Mouse (Mus musculus): ENCODE data around the gene Tcf23. TPM values are rescaled to one million over a fixed set of nuclear protein-coding genes. Genes with fewer than 3 reads are reported as not detected.

Gene Tcf23
- polyA plus RNA-seq, 1 experiment from 2014 or later = 0.08 TPM

DNA sequence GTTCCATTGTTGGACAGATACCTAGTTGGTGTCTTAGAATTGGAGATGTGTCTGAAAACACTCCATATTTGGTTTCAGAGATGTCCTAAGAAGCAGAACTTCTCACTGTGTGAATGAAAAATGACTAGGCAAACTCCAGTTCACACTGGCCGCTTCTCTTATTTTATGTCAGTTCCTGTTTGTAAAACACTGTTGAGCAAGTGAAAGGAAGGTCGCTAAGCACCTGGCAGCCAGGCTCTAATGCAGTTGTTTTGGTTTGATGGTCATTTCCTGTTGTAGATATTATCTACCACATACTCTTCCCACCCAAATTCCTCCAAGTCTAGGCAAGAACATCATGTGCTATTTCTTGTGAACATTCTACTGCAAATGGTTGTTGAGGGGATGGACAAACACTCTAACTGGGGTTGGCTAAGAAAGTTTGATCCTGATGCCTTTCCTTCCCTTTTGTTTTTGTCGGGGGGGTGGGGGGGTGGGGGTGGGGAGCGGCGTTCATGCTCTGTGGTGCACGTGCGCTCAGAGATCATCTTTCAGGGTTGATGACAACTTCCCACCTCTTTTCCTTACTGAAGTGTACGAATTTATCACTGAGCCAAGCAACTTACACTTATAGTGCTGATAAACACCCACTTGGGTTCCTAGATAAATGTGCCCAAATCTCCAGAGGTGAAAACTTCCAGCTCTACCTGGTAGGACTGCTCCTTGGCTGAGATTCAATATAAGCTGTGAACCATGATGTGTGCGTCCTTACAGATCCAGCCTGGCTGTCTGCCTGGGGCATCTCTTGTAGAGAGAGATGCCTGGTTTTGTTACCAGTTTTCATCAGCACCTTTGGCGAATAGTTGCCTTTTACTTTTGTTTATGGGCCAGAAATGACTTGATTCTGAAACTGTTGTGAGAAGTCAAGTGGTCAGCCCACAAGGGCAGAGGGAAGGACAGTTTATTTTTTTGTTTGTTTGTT lies 6.6 kb upstream of the Tcf23 start:
- no peak overlapping the region for H3K27ac ChIP-seq (replicated peaks)
- no peaks in the 10 kb centered on the region for H3K27me3 ChIP-seq
- WGBS = 74% methylated on average over 10 of the region's 10 CpGs
- H3K4me2 ChIP-seq (replicated peaks) = no peak overlapping the region
- H3K4me1 ChIP-seq = peaks cover 21% of the 10 kb centered on the region
- ATAC-seq (ENCODE audit: insufficient number of reproducible peaks, low FRiP score, low TSS enrichment, low read depth) = no peak
- peaks cover 17% of the 10 kb centered on the region for H3K36me3 ChIP-seq
- H3K9me3 ChIP-seq (replicated peaks) = no peaks in the 10 kb centered on the region
- no peak overlapping the region for H3K4me3 ChIP-seq (replicated peaks)
- H3K9ac ChIP-seq = no peak overlapping the region

DNA sequence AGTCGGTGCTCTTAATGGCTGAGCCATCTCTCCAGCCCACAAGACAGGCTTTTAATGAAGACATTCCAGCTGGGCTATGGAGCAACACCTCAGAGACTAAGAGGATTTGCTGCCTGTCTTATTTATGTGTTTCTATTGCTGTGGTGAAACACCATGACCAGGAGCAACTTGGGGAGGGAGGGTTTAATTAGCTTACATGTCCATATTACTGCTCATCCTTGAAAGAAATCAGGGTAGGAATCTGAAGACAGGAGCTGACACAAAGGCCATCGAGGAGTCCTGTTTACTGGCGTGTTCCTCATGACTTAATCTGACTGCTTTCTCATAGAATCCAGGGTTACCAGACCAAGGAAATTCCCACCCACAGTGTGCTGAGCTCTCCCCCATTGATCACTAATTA lies 4.5 kb upstream of the Tcf23 start:
- Histone ChIP-seq H3K27ac (replicated peaks) (no peak overlapping the region), H3K4me1 (peaks cover 6% of the 10 kb centered on the region), H3K9ac (no peak overlapping the region), H3K4me2 (replicated peaks) (no peak overlapping the region), H3K27me3 (no peaks in the 10 kb centered on the region), H3K4me3 (replicated peaks) (no peak overlapping the region), H3K9me3 (replicated peaks) (no peaks in the 10 kb centered on the region), H3K36me3 (0 out of 2 replicates have a peak, but pooled peaks cover under 1% of the 10 kb centered on the region)
- 70% methylated on average over 3 of the region's 3 CpGs for whole genome bisulfite sequencing
- no peak for ATAC-seq (ENCODE audit: insufficient number of reproducible peaks, low FRiP score, low TSS enrichment, low read depth)

DNA sequence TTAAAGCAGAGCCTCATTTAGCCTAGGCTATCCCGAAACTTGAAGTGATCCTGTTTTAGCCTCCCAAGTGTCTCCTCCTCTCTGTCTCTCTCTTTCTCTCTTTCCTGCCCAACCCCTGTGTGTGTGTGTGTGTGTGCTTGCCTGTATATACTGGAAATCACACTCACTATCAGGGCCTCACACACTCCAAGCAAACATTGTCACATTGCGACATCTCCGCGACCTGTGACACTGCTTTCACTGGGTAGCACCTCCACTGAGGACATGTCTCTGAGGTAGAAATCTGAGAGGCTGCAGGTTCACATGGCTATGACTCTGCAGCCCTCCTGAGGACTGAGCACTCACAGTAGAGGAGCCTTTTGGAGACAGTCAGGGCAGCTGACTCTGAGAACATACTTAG lies 2.3 kb upstream of the Tcf23 start:
- WGBS = 91% methylated on average over 4 of the region's 4 CpGs
- H3K36me3 ChIP-seq = no peaks in the 10 kb centered on the region
- H3K27ac ChIP-seq (replicated peaks) = no peak overlapping the region
- no peaks in the 10 kb centered on the region for H3K4me1 ChIP-seq
- no peak overlapping the region for H3K4me3 ChIP-seq (replicated peaks)
- no peaks in the 10 kb centered on the region for H3K9me3 ChIP-seq (replicated peaks)
- H3K9ac ChIP-seq = no peak overlapping the region
- no peak for ATAC-seq (ENCODE audit: insufficient number of reproducible peaks, low FRiP score, low TSS enrichment, low read depth)
- H3K4me2 ChIP-seq (replicated peaks) = no peak overlapping the region
- no peaks in the 10 kb centered on the region for H3K27me3 ChIP-seq

DNA sequence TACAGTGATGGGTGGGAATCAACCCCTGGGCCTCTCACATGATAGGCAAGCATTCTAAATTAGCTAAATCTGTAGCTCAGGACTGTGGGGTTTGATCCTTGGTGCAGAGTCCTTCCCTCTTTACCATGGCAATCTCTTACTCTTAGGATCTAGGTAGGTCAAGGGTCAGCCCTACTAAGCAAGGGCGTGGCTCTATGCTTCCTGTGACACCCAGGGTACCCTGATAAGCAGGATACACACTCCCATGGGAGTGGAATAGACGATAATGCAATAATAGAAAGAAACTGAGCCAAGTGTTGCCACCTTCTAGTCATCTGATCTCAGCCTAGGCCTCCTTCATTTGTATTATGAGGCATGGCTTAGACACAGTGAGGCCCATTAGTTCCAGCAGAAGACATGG lies 978 bp downstream of the Tcf23 start:
- no peak overlapping the region for H3K9ac ChIP-seq

DNA sequence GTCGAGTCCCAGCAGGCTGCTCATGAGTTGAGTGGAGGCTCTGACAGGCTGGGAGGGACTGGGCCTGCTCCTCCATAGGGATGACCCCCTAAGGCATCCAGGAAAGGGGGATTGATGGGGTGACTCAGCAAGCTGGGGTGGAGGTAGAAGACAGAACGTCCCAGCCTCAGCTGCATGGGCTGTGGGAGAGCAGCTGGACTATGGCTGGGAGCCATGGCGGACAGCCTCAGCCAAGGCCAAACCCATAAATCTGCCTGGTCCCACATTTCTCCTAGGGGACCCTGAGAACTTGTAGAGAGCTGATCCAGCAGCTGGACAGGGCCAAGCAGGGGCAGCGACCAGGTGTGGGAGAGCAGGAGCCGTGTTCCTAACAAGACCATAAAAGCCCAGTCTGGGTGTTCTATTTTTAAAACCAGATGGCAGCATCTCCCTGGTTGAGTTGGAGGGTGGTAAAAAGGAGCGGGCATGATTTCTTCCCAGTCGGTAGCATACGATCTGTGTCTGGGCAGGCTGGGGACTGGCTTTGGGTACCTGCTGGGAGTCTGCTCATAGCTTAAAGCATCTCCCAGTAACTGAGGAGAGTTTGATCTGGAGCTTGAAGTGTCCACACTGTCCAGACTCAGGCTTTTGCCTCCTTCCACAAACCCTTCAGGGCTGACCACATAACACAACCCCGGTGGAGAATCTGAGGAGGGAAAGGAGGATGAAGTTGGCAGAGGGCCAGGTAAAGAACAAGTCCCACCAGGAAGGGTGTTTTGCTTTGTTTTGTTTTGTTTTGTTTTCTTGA lies 6.6 kb downstream of the Tcf23 start:
- Histone ChIP-seq H3K9me3 (replicated peaks) (no peaks in the 10 kb centered on the region), H3K27me3 (no peaks in the 10 kb centered on the region), H3K4me1 (no peaks in the 10 kb centered on the region), H3K4me3 (replicated peaks) (no peak overlapping the region), H3K36me3 (no peaks in the 10 kb centered on the region), H3K4me2 (replicated peaks) (no peak overlapping the region), H3K9ac (no peak overlapping the region), H3K27ac (replicated peaks) (no peak overlapping the region)
- 64% methylated on average over 9 of the region's 9 CpGs for WGBS
- ATAC-seq (ENCODE audit: insufficient number of reproducible peaks, low FRiP score, low TSS enrichment, low read depth) = no peak

More for the DNA sequence above, 978 bp downstream of the Tcf23 start:
- 73% methylated on average over 2 of the region's 2 CpGs for WGBS
- no peak for ATAC-seq (ENCODE audit: insufficient number of reproducible peaks, low FRiP score, low TSS enrichment, low read depth)
- Histone ChIP-seq H3K27ac (replicated peaks) (no peak overlapping the region), H3K4me2 (replicated peaks) (no peak overlapping the region), H3K9me3 (replicated peaks) (no peaks in the 10 kb centered on the region), H3K4me3 (replicated peaks) (no peak overlapping the region), H3K4me1 (no peaks in the 10 kb centered on the region), H3K27me3 (no peaks in the 10 kb centered on the region), H3K36me3 (no peaks in the 10 kb centered on the region)

DNA sequence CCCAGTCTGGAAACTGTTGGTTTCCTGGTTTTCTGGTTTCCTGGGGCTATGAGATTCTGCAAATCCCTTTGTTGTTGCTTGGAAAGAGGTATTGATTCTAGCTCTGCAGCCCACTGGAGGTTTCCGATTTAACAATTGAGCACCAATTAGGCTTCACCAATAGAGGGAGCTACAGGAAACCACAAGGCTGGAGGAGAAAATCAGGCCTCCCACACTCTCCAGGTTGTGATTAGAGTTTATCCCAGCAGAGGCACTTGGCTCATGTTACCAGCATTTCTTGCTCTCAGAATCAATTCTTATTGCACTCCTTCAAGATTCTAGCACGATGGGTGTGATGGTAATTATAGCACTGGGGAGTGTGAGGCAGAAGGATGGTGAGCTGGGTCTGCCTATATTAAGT lies 13.9 kb downstream of the Tcf23 start:
- Histone ChIP-seq H3K36me3 (no peaks in the 10 kb centered on the region), H3K4me3 (replicated peaks) (no peak overlapping the region), H3K4me2 (replicated peaks) (no peak overlapping the region), H3K9me3 (replicated peaks) (no peaks in the 10 kb centered on the region), H3K9ac (no peak overlapping the region), H3K27me3 (no peaks in the 10 kb centered on the region), H3K27ac (replicated peaks) (no peak overlapping the region), H3K4me1 (no peaks in the 10 kb centered on the region)
- 25% methylated on average over 2 of the region's 2 CpGs for WGBS
- no peak for ATAC-seq (ENCODE audit: insufficient number of reproducible peaks, low FRiP score, low TSS enrichment, low read depth)

DNA sequence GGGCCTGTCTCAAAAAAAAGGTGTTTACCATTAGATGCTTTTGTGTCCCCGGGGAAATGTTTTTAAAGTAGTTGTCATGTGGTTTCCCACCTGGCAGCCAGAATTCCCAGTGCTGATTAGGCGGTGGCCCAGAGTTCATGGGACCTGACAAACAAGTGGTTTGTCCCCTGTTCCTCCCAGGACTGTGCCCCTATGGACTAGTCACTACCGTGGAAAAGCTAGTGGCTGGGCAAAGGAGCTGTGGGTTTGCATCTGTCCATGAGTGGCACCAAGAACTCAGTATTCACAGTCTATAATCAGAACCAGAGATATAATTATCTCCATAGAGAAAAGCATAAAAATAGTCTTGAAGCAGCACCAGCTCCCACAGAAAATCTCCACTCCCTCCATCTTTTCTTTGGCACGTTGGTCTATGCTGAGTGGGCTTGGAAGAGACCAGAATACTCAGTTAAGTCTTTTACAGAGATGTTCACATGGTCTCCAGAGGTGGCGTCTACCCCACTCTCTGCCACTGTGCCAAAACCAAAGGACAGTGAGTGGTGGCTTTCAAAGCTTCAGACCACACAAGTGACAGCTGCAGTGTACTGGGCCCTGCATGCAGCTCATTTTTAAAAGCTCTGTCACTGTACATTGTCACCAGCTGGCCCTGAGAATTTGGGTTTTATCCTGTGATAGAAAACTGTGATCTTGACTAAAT lies 24.7 kb downstream of the Tcf23 start:
- no peaks in the 10 kb centered on the region for H3K4me1 ChIP-seq
- WGBS = 61% methylated on average over 5 of the region's 5 CpGs

DNA sequence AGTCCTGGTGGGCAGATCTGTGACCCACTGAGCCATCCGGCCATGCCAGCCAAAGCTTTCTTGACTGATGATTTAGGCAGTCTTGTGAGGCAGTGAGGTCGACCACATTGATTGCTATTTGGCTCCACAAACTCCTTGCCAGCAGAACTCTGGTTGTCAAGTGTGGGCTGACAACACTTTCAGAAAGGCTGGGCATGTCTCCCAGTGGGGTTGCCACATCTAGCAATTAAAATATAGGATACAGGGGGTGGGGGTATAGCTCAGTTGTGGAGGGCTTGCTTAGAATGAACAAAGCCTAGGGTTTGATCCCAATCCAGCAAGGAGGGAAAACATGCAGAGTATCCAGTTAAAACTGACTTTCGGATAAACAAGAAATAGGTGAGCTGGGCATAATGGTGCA lies 25.6 kb downstream of the Tcf23 start:
- Histone ChIP-seq H3K4me3 (replicated peaks) (no peak overlapping the region), H3K36me3 (no peaks in the 10 kb centered on the region), H3K9ac (no peak overlapping the region), H3K27ac (replicated peaks) (no peak overlapping the region), H3K4me2 (replicated peaks) (no peak overlapping the region), H3K4me1 (no peaks in the 10 kb centered on the region), H3K27me3 (no peaks in the 10 kb centered on the region), H3K9me3 (replicated peaks) (no peaks in the 10 kb centered on the region)
- 66% methylated on average over 3 of the region's 3 CpGs for WGBS
- ATAC-seq (ENCODE audit: insufficient number of reproducible peaks, low FRiP score, low TSS enrichment, low read depth) = no peak

More for the DNA sequence above, 24.7 kb downstream of the Tcf23 start:
- H3K27me3 ChIP-seq = no peaks in the 10 kb centered on the region
- ATAC-seq (ENCODE audit: insufficient number of reproducible peaks, low FRiP score, low TSS enrichment, low read depth) = peak; percentile 65; the same call in 1 of the 2 replicates
- no peak overlapping the region for H3K4me3 ChIP-seq (replicated peaks)
- H3K9ac ChIP-seq = no peak overlapping the region
- no peaks in the 10 kb centered on the region for H3K9me3 ChIP-seq (replicated peaks)
- no peak overlapping the region for H3K27ac ChIP-seq (replicated peaks)
- no peaks in the 10 kb centered on the region for H3K36me3 ChIP-seq
- no peak overlapping the region for H3K4me2 ChIP-seq (replicated peaks)

DNA sequence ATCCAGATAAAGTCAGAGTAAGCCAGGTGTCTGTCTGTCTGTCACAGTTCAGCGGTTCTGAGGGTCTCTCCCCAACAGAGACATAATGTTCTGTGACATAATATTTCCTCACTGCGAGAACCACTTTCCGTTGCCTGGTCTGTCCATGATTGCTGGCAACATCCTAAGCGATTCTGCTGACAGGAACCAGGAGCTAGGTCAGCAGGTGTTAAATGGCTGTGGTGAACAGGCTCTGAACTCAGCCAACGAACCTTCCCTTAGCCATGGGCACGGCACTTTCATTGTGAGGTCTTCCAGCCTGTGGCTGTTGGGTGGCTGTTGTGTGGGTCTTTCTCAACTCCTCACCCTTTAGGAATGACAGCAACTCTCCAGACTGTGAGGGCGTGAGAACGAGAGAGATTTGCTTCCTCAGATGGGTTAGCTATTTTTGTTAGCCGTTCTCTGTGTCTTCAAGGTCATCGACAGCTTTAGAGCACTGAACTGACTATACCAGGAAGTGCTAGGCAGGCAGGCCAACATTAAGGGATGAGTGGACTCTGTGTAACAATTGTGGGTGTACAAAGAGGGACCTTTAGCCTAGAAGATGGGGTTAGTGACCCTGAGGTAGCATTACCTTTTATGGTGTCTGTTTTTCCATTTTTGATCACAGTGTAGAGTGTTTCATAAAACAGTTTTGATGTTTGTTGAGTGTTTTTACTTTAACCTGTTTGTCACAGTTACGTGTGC lies 26.6 kb downstream of the Tcf23 start:
- no peaks in the 10 kb centered on the region for H3K27me3 ChIP-seq
- H3K36me3 ChIP-seq = no peaks in the 10 kb centered on the region
- 76% methylated on average over 11 of the region's 11 CpGs for WGBS
- ATAC-seq (ENCODE audit: insufficient number of reproducible peaks, low FRiP score, low TSS enrichment, low read depth) = no peak
- no peaks in the 10 kb centered on the region for H3K9me3 ChIP-seq (replicated peaks)
- H3K4me3 ChIP-seq (replicated peaks) = no peak overlapping the region
- H3K27ac ChIP-seq (replicated peaks) = no peak overlapping the region
- no peak overlapping the region for H3K4me2 ChIP-seq (replicated peaks)
- no peak overlapping the region for H3K9ac ChIP-seq
- H3K4me1 ChIP-seq = no peaks in the 10 kb centered on the region

DNA sequence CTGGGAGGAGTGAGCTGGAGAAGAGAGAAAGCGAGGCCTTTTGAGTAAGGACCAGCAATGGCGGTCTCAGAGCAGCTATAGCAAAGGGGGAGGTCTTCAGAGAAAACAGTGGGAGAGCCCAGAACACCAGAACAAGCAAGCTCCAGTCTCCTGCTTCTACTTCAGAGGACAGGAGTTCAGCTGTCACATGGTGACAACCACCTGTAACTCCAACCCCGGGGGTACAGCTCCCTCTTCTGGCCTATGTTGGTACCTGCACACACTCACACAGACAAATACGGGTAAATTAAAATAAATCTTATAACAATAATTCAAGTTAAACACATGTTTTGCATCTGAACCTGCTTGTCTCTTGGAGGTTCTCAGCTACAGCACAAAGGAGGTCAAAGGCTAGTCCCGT lies 29.8 kb downstream of the Tcf23 start:
- Histone ChIP-seq H3K27me3 (no peaks in the 10 kb centered on the region), H3K4me2 (replicated peaks) (no peak overlapping the region), H3K4me3 (replicated peaks) (no peak overlapping the region), H3K4me1 (no peaks in the 10 kb centered on the region), H3K27ac (replicated peaks) (no peak overlapping the region), H3K9ac (no peak overlapping the region), H3K9me3 (replicated peaks) (no peaks in the 10 kb centered on the region), H3K36me3 (no peaks in the 10 kb centered on the region)
- ATAC-seq (ENCODE audit: insufficient number of reproducible peaks, low FRiP score, low TSS enrichment, low read depth) = no peak
- WGBS = 17% methylated on average over 5 of the region's 5 CpGs
